Mouse (Mus musculus) heart, adult 2 months (tissue): ENCODE measurements at regions not wholly inside any gene's neighbourhood (a gene's known extent, or its start where the extent isn't known, plus 50 kb on each side); places are given as distances from the start of the nearest gene placed in this dataset.

Source experiments
- DNase-seq, 2 experiments: peaks; one replicate each; pipeline ENCODE4 v3.0.0; 2021
- H3K27ac ChIP-seq: fragments of 200-600 bp; 2 replicates; pipeline ENCODE4 v1.8.1; 2022
- H3K27me3 ChIP-seq: fragments of 200-500 bp; 2 replicates; pipeline ENCODE4 v1.6.1; 2012; ENCODE audit warnings: mild to moderate bottlenecking, low read length, inconsistent platforms, mixed read lengths; ENCODE audit not compliant: control insufficient read depth, insufficient read depth
- H3K36me3 ChIP-seq: fragments of 200-500 bp; 2 replicates; pipeline ENCODE4 v1.6.1; 2012; ENCODE audit warnings: low read length, inconsistent platforms; ENCODE audit not compliant: control insufficient read depth, insufficient read depth
- H3K4me1 ChIP-seq: fragments of 200-500 bp; 2 replicates; pipeline ENCODE4 v1.6.1; 2011; ENCODE audit warnings: low read length; ENCODE audit not compliant: control insufficient read depth, insufficient read depth
- H3K4me3 ChIP-seq: fragments of 200-600 bp; 2 replicates; pipeline ENCODE4 v1.8.1; 2022
- H3K79me2 ChIP-seq: fragments of 200-500 bp; replicated peaks from 2 replicates; pipeline ENCODE4 v1.6.1; 2012; ENCODE audit warnings: mild to moderate bottlenecking, inconsistent platforms, low read length, moderate library complexity, mixed read lengths; ENCODE audit not compliant: control insufficient read depth, insufficient read depth
- H3K9ac ChIP-seq: fragments of 200-500 bp; 2 replicates; pipeline ENCODE4 v1.6.1; 2012; ENCODE audit warnings: low read depth, mild to moderate bottlenecking, control low read depth, inconsistent platforms, low read length, mixed read lengths
- CTCF ChIP-seq: fragments of 200-600 bp; IDR thresholded peaks from 2 replicates; pipeline ENCODE4 v1.8.1; 2022; ENCODE audit warnings: antibody characterized with exemption, mild to moderate bottlenecking, moderate library complexity
- EP300 ChIP-seq: fragments of 200-500 bp; IDR thresholded peaks from 2 replicates; pipeline ENCODE4 v1.6.1; 2011; ENCODE audit warnings: low read depth, low read length, control low read depth; ENCODE audit not compliant: insufficient read depth
- POLR2A ChIP-seq: fragments of 200-500 bp; IDR thresholded peaks from 2 replicates; pipeline ENCODE4 v1.6.1; 2011; ENCODE audit warnings: mild to moderate bottlenecking, low read depth, low read length, control low read depth; ENCODE audit not compliant: insufficient read depth
- WGBS: fragments of 180-500 bp; shearing (Covaris S2); methylation state at CpG from one replicate; pipeline ENCODE4 v1.1.7; 2018; 5-methylcytosine and 5-hydroxymethylcytosine counted together
- intact Hi-C: fragments of 180-260 bp; cut with DNase I; formaldehyde crosslinking; loops from one replicate; pipeline ENCODE4 v1.15.1; 2025

GRCm38 (mm10) chr15:56278622-56279301 lies 1198.7 kb downstream of the Slc22a22 start:
- H3K36me3 ChIP-seq: no peaks in the 10 kb centered on the region
- TF ChIP-seq POLR2A: no peak
- TF ChIP-seq EP300: no peak
- TF ChIP-seq CTCF: no peak
- H3K4me1 ChIP-seq: no peaks in the 10 kb centered on the region; the same call in 1 of the 2 replicates
- WGBS: 31% methylated on average over 7 of the region's 7 CpGs
- intact Hi-C loops: no loop called here
- no peak overlapping the region for H3K4me3 ChIP-seq
- no peaks in the 10 kb centered on the region for H3K79me2 ChIP-seq
- H3K27me3 ChIP-seq: no peaks in the 10 kb centered on the region
- no peak overlapping the region for H3K27ac ChIP-seq
- H3K9ac ChIP-seq: no peak overlapping the region
- DNase-seq: peak; percentile 30 to 62

- WGBS: 69% methylated on average over 3 of the region's 3 CpGs
- no peak overlapping the region for H3K27ac ChIP-seq
- no peaks in the 10 kb centered on the region for H3K36me3 ChIP-seq
Observed at GRCm38 (mm10) chr15:56278006-56278405, 1199.4 kb downstream of the Slc22a22 start.

GRCm38 (mm10) chr15:56248731-56249130 lies 1228.7 kb downstream of the Slc22a22 start:
- Histone ChIP-seq H3K36me3 (no peaks in the 10 kb centered on the region), H3K9ac (no peak overlapping the region), H3K4me3 (no peak overlapping the region), H3K27ac (no peak overlapping the region), H3K27me3 (no peaks in the 10 kb centered on the region), H3K79me2 (no peaks in the 10 kb centered on the region), H3K4me1 (no peaks in the 10 kb centered on the region)
- WGBS: 57% methylated on average over 1 of the region's 1 CpGs
- intact Hi-C loops: no loop called here
- TF ChIP-seq EP300 (no peak), POLR2A (no peak), CTCF (no peak)
- no peak for DNase-seq

More at GRCm38 (mm10) chr15:56278006-56278405, 1199.4 kb downstream of the Slc22a22 start:
- intact Hi-C loops: no loop called here
- H3K4me1 ChIP-seq: no peaks in the 10 kb centered on the region; the same call in 1 of the 2 replicates
- no peak overlapping the region for H3K9ac ChIP-seq
- no peaks in the 10 kb centered on the region for H3K79me2 ChIP-seq
- TF ChIP-seq POLR2A (no peak), EP300 (no peak), CTCF (no peak)
- DNase-seq: no peak
- no peaks in the 10 kb centered on the region for H3K27me3 ChIP-seq
- no peak overlapping the region for H3K4me3 ChIP-seq

DNA sequence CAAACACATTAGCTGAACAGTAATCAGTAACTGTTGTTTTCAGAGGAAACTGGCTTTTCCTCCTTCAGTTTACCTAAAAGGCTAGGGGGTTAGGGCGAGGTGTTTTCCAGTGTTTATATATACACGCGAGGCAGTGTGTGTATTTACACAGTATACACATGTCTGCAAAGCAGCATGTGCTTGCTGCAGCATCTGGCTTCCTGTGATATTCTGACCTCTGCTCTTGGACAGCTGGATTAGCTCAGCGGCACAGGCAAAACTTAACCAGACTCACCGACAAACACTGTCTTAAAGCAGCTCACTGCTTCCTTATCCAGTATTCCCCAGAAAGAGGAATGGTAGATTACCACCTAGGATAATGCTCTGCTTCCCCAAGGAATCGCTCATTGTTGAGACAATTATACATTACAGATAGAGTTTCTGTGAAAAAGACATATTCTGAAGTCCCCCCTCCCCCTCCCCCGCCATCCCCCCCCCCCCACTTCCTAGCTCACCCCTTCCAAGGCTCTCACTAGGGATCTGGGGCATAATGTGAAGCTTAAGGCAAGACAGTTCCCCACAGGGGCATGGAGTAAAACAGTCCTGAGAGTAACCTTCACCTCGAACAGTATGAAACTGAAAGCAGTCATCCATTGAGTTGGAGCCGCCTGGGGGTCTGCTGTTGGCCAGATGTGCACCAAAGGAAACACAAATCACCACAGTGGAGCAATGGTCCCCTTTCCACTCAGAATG lies 1233.3 kb downstream of the Slc22a22 start:
- Histone ChIP-seq H3K27ac (no peak overlapping the region), H3K36me3 (no peaks in the 10 kb centered on the region), H3K27me3 (no peaks in the 10 kb centered on the region), H3K79me2 (no peaks in the 10 kb centered on the region), H3K4me1 (no peaks in the 10 kb centered on the region), H3K4me3 (no peak overlapping the region), H3K9ac (no peak overlapping the region)
- intact Hi-C loops: no loop called here
- peak in 1 of 2 experiments; percentile 9 for DNase-seq
- 41% methylated on average over 9 of the region's 9 CpGs for WGBS
- no peak for TF ChIP-seq POLR2A

- no peak for TF ChIP-seq EP300
- no peak for TF ChIP-seq POLR2A
- no peak for TF ChIP-seq CTCF
- Histone ChIP-seq H3K27ac (no peak overlapping the region), H3K27me3 (no peaks in the 10 kb centered on the region), H3K79me2 (no peaks in the 10 kb centered on the region), H3K36me3 (no peaks in the 10 kb centered on the region), H3K4me3 (no peak overlapping the region), H3K9ac (no peak overlapping the region), H3K4me1 (no peaks in the 10 kb centered on the region)
- intact Hi-C loops: no loop called here
- DNase-seq: no peak
- 68% methylated on average over 5 of the region's 5 CpGs for WGBS
Observed at GRCm38 (mm10) chr15:56202552-56202951, 1274.9 kb downstream of the Slc22a22 start.

DNA sequence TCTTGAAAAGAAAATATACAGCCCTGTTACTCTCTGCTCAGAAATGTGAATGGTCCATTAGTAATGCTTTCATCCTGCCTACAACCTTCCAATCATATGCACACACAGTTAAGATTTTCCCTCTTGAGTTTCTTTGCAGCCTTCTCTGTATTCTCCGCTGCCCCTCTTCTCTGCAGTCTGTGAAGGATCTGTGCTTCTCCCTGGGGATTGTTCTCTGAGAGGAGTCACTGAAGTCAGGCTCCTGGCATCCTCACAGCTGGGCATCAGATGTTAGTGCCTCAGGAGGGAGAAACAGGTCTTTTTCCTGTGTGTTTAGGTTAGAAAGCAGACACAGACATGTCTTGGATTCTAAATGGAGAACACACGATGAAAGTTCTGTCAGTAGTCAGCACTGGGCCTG lies 1278.1 kb downstream of the Slc22a22 start:
- TF ChIP-seq POLR2A (no peak), CTCF (no peak), EP300 (no peak)
- no peak overlapping the region for H3K4me3 ChIP-seq
- no peaks in the 10 kb centered on the region for H3K27me3 ChIP-seq
- H3K27ac ChIP-seq: no peak overlapping the region
- H3K9ac ChIP-seq: no peak overlapping the region
- DNase-seq: no peak
- intact Hi-C loops: no loop called here
- H3K36me3 ChIP-seq: no peaks in the 10 kb centered on the region
- H3K4me1 ChIP-seq: no peaks in the 10 kb centered on the region
- WGBS: 69% methylated on average over 2 of the region's 2 CpGs
- no peaks in the 10 kb centered on the region for H3K79me2 ChIP-seq
